Mouse (Mus musculus) lung, postnatal 36 days (tissue): ENCODE data around the gene Gm20388.
A peak's percentile ranks its signal among the peaks of the same experiment; 100 is the strongest.

Experiments
- DNase-seq: peaks from one replicate; pipeline ENCODE4 v3.0.0; 2022; ENCODE audit warnings: mixed read lengths

Gm20388 gene

GRCm38 (mm10) chr8:124235536-124235935 is 4324.9 kb downstream of the Gm20388 start:
- DNase-seq: no peak

GRCm38 (mm10) chr8:124239350-124239749 is 4328.7 kb downstream of the Gm20388 start:
- no peak for DNase-seq

- no peak for DNase-seq
Observed at GRCm38 (mm10) chr8:124240932-124241331, 4330.3 kb downstream of the Gm20388 start.

- DNase-seq: no peak
Observed at GRCm38 (mm10) chr8:124242208-124242607, 4331.6 kb downstream of the Gm20388 start.

- no peak for DNase-seq
Observed at GRCm38 (mm10) chr8:124242913-124243312, 4332.3 kb downstream of the Gm20388 start.

- peak; percentile 73 for DNase-seq
Observed at GRCm38 (mm10) chr8:124247581-124247980, 4336.9 kb downstream of the Gm20388 start.

- DNase-seq: no peak
Observed at GRCm38 (mm10) chr8:124248688-124249087, 4338.0 kb downstream of the Gm20388 start.

GRCm38 (mm10) chr8:124250255-124250654 is 4339.6 kb downstream of the Gm20388 start:
- DNase-seq: no peak

GRCm38 (mm10) chr8:124250785-124251184 is 4340.1 kb downstream of the Gm20388 start:
- DNase-seq: peak; percentile 90

- DNase-seq: peak; percentile 79
Observed at GRCm38 (mm10) chr8:124252533-124252950, 4341.9 kb downstream of the Gm20388 start.

GRCm38 (mm10) chr8:124253939-124254338 is 4343.3 kb downstream of the Gm20388 start:
- no peak for DNase-seq

- DNase-seq: no peak
Observed at GRCm38 (mm10) chr8:124256841-124257240, 4346.2 kb downstream of the Gm20388 start.

GRCm38 (mm10) chr8:124257363-124257762 is 4346.7 kb downstream of the Gm20388 start:
- DNase-seq: peak; percentile 84

GRCm38 (mm10) chr8:124259146-124259545 is 4348.5 kb downstream of the Gm20388 start:
- no peak for DNase-seq

- no peak for DNase-seq
Observed at GRCm38 (mm10) chr8:124259925-124260324, 4349.3 kb downstream of the Gm20388 start.

- DNase-seq: no peak
Observed at GRCm38 (mm10) chr8:124260371-124260770, 4349.7 kb downstream of the Gm20388 start.

- DNase-seq: no peak
Observed at GRCm38 (mm10) chr8:124263058-124263457, 4352.4 kb downstream of the Gm20388 start.

GRCm38 (mm10) chr8:124264032-124264431 is 4353.4 kb downstream of the Gm20388 start:
- no peak for DNase-seq

- no peak for DNase-seq
Observed at GRCm38 (mm10) chr8:124264671-124265070, 4354.0 kb downstream of the Gm20388 start.

GRCm38 (mm10) chr8:124265130-124265529 is 4354.5 kb downstream of the Gm20388 start:
- no peak for DNase-seq

GRCm38 (mm10) chr8:124265798-124266197 is 4355.2 kb downstream of the Gm20388 start:
- DNase-seq: peak; percentile 68

GRCm38 (mm10) chr8:124267206-124267605 is 4356.6 kb downstream of the Gm20388 start:
- DNase-seq: no peak

GRCm38 (mm10) chr8:124270504-124270903 is 4359.9 kb downstream of the Gm20388 start:
- peak; percentile 68 for DNase-seq

- DNase-seq: no peak
Observed at GRCm38 (mm10) chr8:124270904-124271303, 4360.3 kb downstream of the Gm20388 start.

- no peak for DNase-seq
Observed at GRCm38 (mm10) chr8:124271518-124271917, 4360.9 kb downstream of the Gm20388 start.

GRCm38 (mm10) chr8:124272792-124273191 is 4362.2 kb downstream of the Gm20388 start:
- no peak for DNase-seq
